In the genomic region with DNA sequence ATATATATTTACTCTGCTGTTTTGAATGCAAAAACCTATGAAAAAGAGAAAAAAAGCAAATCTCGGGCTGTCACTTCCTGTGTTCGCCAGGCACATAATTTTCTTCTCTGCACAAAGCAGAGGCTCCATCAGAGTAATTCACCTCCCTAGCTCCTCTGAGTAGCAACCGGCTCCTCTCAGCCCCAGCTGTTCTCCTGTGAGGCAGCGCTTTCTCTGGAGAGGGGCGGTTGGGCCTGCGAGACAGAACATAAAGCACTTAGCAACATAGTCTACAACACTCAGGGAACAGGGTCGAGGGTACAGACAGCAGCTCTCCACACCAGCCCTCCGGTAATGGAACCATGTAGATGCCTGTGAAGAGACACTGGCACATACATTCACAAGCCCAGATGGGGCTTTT, we compare ENCODE assay signal across 13 mouse cellular contexts.
DNase-seq lines count a peak whose midpoint lies in the region; ATAC-seq and TF ChIP-seq lines count a peak whose summit lies in the region.
"Had no signal": no experiment of that assay in that cellular context is flagged by ENCODE, and none has a peak within 500 bp of the region (broad histone marks: within the 10 kb centered on the region; RNA-seq: fewer than 3 reads in every experiment).

No protein-coding gene starts in this region.

- H3K27ac ChIP-seq in forebrain, embryonic 10.5 days = peak overlapping the region; percentile 64
- H3K27ac ChIP-seq in forebrain, embryonic 11.5 days (ENCODE audit: low read depth, low read length) = no peak overlapping the region
- H3K27ac ChIP-seq in embryonic facial prominence, embryonic 11.5 days (replicated peaks; ENCODE audit: low read depth, low read length) = no peak overlapping the region
- peak overlapping the region; percentile 60 for H3K27ac ChIP-seq in hindbrain, embryonic 14.5 days
- H3K27ac ChIP-seq in midbrain, postnatal 0 days (ENCODE audit: low read depth, low read length) = peak overlapping the region; percentile 55
- H3K27ac ChIP-seq: embryonic facial prominence, embryonic 15.5 days; limb, embryonic 15.5 days; macrophage had no signal

- no peaks in the 10 kb centered on the region for H3K27me3 ChIP-seq in forebrain, embryonic 10.5 days (ENCODE audit: poor library complexity, severe bottlenecking)
- no peaks in the 10 kb centered on the region for H3K27me3 ChIP-seq in forebrain, embryonic 11.5 days (ENCODE audit: control insufficient read depth, insufficient read depth, low read length)
- H3K27me3 ChIP-seq in embryonic facial prominence, embryonic 11.5 days (ENCODE audit: control insufficient read depth, insufficient read depth, low read length) = no peaks in the 10 kb centered on the region
- H3K27me3 ChIP-seq in hindbrain, embryonic 14.5 days (ENCODE audit: control insufficient read depth, insufficient read depth, low read length) = no peaks in the 10 kb centered on the region
- no peaks in the 10 kb centered on the region for H3K27me3 ChIP-seq in midbrain, postnatal 0 days (ENCODE audit: insufficient read depth, low read length)
- H3K27me3 ChIP-seq: limb, embryonic 15.5 days had no signal

- ATAC-seq in forebrain, embryonic 11.5 days (replicated peaks; ENCODE audit: low FRiP score) = no peak
- ATAC-seq in embryonic facial prominence, embryonic 11.5 days (replicated peaks; ENCODE audit: insufficient number of reproducible peaks, low FRiP score, low TSS enrichment, low read depth) = peak; percentile 75; the same call in 1 of the 2 replicates
- no peak for ATAC-seq in hindbrain, embryonic 14.5 days (ENCODE audit: low FRiP score)
- ATAC-seq in midbrain, postnatal 0 days (ENCODE audit: low FRiP score) = no peak

- no peak for DNase-seq in forebrain, embryonic 10.5 days (ENCODE audit: extremely low spot score, low spot score)
- no peak for DNase-seq in forebrain, embryonic 11.5 days (ENCODE audit: low spot score)
- peak; percentile 57 for DNase-seq in embryonic facial prominence, embryonic 11.5 days (ENCODE audit: low spot score)
- DNase-seq in hindbrain, embryonic 14.5 days (ENCODE audit: low spot score) = no peak
- DNase-seq in midbrain, postnatal 0 days (ENCODE audit: low spot score) = peak; percentile 21
- no peak for DNase-seq in gastrocnemius, postnatal 36 days
- DNase-seq in kidney, adult 11 months = no peak
- DNase-seq in spleen, postnatal 10 days (ENCODE audit: low spot score in 2 of 2) = no peak
- DNase-seq: gastrocnemius, postnatal 25 days; layer of hippocampus, adult 9-11 months had no signal

- H3K4me1 ChIP-seq in forebrain, embryonic 10.5 days = peaks cover 13% of the 10 kb centered on the region
- H3K4me1 ChIP-seq in forebrain, embryonic 11.5 days (replicated peaks; ENCODE audit: control insufficient read depth, insufficient read depth, low read length) = no peaks in the 10 kb centered on the region
- no peaks in the 10 kb centered on the region for H3K4me1 ChIP-seq in embryonic facial prominence, embryonic 11.5 days (ENCODE audit: control insufficient read depth, insufficient read depth, low read length)
- peaks cover 13% of the 10 kb centered on the region for H3K4me1 ChIP-seq in hindbrain, embryonic 14.5 days (replicated peaks; ENCODE audit: control insufficient read depth, insufficient read depth, low read length)
- 0 out of 2 replicates have a peak, but pooled peaks cover 4% of the 10 kb centered on the region for H3K4me1 ChIP-seq in midbrain, postnatal 0 days (ENCODE audit: insufficient read depth, low read length)

- H3K36me3 ChIP-seq in forebrain, embryonic 10.5 days (replicated peaks) = no peaks in the 10 kb centered on the region
- no peaks in the 10 kb centered on the region for H3K36me3 ChIP-seq in forebrain, embryonic 11.5 days (ENCODE audit: control insufficient read depth, insufficient read depth, low read length)
- no peaks in the 10 kb centered on the region for H3K36me3 ChIP-seq in embryonic facial prominence, embryonic 11.5 days (replicated peaks; ENCODE audit: control insufficient read depth, insufficient read depth, low read depth, low read length)
- H3K36me3 ChIP-seq in hindbrain, embryonic 14.5 days (replicated peaks; ENCODE audit: control insufficient read depth, insufficient read depth) = no peaks in the 10 kb centered on the region
- no peaks in the 10 kb centered on the region for H3K36me3 ChIP-seq in midbrain, postnatal 0 days (ENCODE audit: insufficient read depth, low read length)
- H3K36me3 ChIP-seq: embryonic facial prominence, embryonic 15.5 days; limb, embryonic 15.5 days had no signal

- H3K9ac ChIP-seq in forebrain, embryonic 11.5 days (ENCODE audit: low read length) = no peak overlapping the region
- no peak overlapping the region for H3K9ac ChIP-seq in embryonic facial prominence, embryonic 11.5 days (replicated peaks; ENCODE audit: low read length)
- peak overlapping the region; percentile 44; the same call in 1 of the 2 replicates for H3K9ac ChIP-seq in hindbrain, embryonic 14.5 days
- H3K9ac ChIP-seq in midbrain, postnatal 0 days (replicated peaks; ENCODE audit: low read length, poor library complexity, severe bottlenecking) = 0 out of 2 replicates have a peak overlapping the region, but pooled peaks have one; percentile 25
- H3K9ac ChIP-seq: embryonic facial prominence, embryonic 15.5 days; limb, embryonic 15.5 days had no signal

- intact Hi-C loops in gastrocnemius, postnatal 36 days (cut with DNase I) = no loop called here

- H3K4me3 ChIP-seq in forebrain, embryonic 10.5 days = no peak overlapping the region
- no peak overlapping the region for H3K4me3 ChIP-seq in forebrain, embryonic 11.5 days (ENCODE audit: low read depth, low read length)
- no peak overlapping the region for H3K4me3 ChIP-seq in embryonic facial prominence, embryonic 11.5 days (ENCODE audit: low read depth, low read length)
- H3K4me3 ChIP-seq in hindbrain, embryonic 14.5 days (replicated peaks; ENCODE audit: low read length) = no peak overlapping the region
- H3K4me3 ChIP-seq in midbrain, postnatal 0 days (ENCODE audit: low read depth, low read length) = no peak overlapping the region
- H3K4me3 ChIP-seq: embryonic facial prominence, embryonic 15.5 days; limb, embryonic 15.5 days had no signal

- 49% methylated on average over 8 of the region's 8 CpGs for WGBS in forebrain, embryonic 10.5 days
- WGBS in forebrain, embryonic 11.5 days = 52% methylated on average over 8 of the region's 8 CpGs
- 35% methylated on average over 8 of the region's 8 CpGs for WGBS in embryonic facial prominence, embryonic 11.5 days
- 29% methylated on average over 8 of the region's 8 CpGs for WGBS in hindbrain, embryonic 14.5 days
- WGBS in midbrain, postnatal 0 days = 30% methylated on average over 8 of the region's 8 CpGs

- H3K4me2 ChIP-seq in forebrain, embryonic 11.5 days (ENCODE audit: low read depth, low read length, severe bottlenecking) = no peak overlapping the region
- no peak overlapping the region for H3K4me2 ChIP-seq in embryonic facial prominence, embryonic 11.5 days (ENCODE audit: low read depth, low read length)
- no peak overlapping the region for H3K4me2 ChIP-seq in hindbrain, embryonic 14.5 days (replicated peaks)
- no peak overlapping the region for H3K4me2 ChIP-seq in midbrain, postnatal 0 days (ENCODE audit: low read depth, low read length, poor library complexity, severe bottlenecking)
- H3K4me2 ChIP-seq: embryonic facial prominence, embryonic 15.5 days; limb, embryonic 15.5 days had no signal

- no peaks in the 10 kb centered on the region for H3K9me3 ChIP-seq in forebrain, embryonic 10.5 days
- no peaks in the 10 kb centered on the region for H3K9me3 ChIP-seq in forebrain, embryonic 11.5 days (ENCODE audit: control insufficient read depth, low read length)
- no peaks in the 10 kb centered on the region for H3K9me3 ChIP-seq in embryonic facial prominence, embryonic 11.5 days (replicated peaks; ENCODE audit: control insufficient read depth, low read length)
- H3K9me3 ChIP-seq in hindbrain, embryonic 14.5 days (ENCODE audit: control insufficient read depth, low read length) = no peaks in the 10 kb centered on the region
- no peaks in the 10 kb centered on the region for H3K9me3 ChIP-seq in midbrain, postnatal 0 days (ENCODE audit: low read length)
- H3K9me3 ChIP-seq: embryonic facial prominence, embryonic 15.5 days; limb, embryonic 15.5 days had no signal

- no peak for TF ChIP-seq CTCF in midbrain, postnatal 0 days (IDR thresholded peaks at IDR 0.05)

Comparison
In these comparisons a context has a peak if more than half of its experiments do, and no peak if none do; other contexts are left out.
1. H3K27ac ChIP-seq: peak in forebrain, embryonic 10.5 days (single experiment), hindbrain, embryonic 14.5 days (single experiment) and midbrain, postnatal 0 days (single experiment); none in forebrain, embryonic 11.5 days (single experiment) and embryonic facial prominence, embryonic 11.5 days (single experiment).
2. DNase-seq: peak in embryonic facial prominence, embryonic 11.5 days (single experiment) and midbrain, postnatal 0 days (single experiment); none in forebrain, embryonic 10.5 days (single experiment), forebrain, embryonic 11.5 days (single experiment), hindbrain, embryonic 14.5 days (single experiment), gastrocnemius, postnatal 36 days (0 of 2), kidney, adult 11 months (single experiment) and spleen, postnatal 10 days (0 of 2).
3. H3K9ac ChIP-seq: peak in hindbrain, embryonic 14.5 days (single experiment) and midbrain, postnatal 0 days (single experiment); none in forebrain, embryonic 11.5 days (single experiment) and embryonic facial prominence, embryonic 11.5 days (single experiment).